Mouse (Mus musculus): ENCODE data around the gene Mgat3. TPM values are rescaled to one million over a fixed set of nuclear protein-coding genes. Genes with fewer than 3 reads are reported as not detected.

Gene Mgat3
- total RNA-seq (2021) = 100 to 1,000 TPM; 119 to 121 TPM

DNA sequence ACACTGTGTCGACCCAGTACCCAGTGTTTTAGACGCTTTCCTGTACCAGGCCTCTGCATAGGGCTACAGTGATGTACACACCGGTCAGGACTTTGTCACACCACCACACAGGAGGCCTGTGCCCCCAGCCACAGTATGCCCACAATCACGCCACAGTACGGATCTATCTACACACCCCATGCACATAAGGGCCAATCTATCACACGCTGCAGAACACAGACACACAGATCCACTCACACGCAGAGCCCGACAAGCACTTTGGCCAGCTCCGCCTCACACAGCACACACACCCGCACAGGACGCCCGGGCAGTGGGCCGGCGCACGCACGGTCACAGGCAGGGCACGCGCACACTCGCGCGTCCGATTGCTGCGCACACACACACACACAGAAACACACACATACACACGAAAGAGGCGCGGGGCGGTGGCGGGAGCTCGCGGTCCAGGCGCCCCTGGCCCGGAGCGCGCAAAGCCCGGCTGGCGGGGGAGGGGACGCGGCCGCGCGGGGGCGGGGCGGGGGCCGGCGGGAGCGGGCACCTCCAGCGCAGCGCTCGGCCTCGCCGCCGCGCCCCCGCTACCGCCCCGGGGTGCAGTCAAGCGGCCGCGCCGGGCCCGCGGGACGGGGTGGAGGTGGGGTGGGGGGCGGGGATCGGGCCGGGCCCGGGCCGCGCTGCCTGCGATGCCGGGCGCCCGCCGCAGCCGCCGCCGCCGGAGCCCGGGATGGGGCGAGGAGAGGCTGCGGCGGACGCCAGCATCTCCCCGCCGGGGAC is at the start of gene Mgat3:
Gene Mgat3 (plus strand): TSS at position 721 of the 771 bp plus-strand sequence.
- peak; percentile 60 to 62 for DNase-seq (ENCODE audit: low spot score in 2 of 2)
- intact Hi-C loops (cut with DNase I) = loop anchor here (1.0 kb wide), 1 partner anchor 35 kb away; no protein-coding TSS in a partner anchor

- intact Hi-C loops (cut with DNase I) = no loop called here
Observed at GRCm38 (mm10) chr15:80124651-80125050, 48.9 kb upstream of the Mgat3 start.

GRCm38 (mm10) chr15:80127191-80127590 is 46.3 kb upstream of the Mgat3 start:
- DNase-seq (ENCODE audit: low spot score in 2 of 2) = peak in 1 of 2 experiments; percentile 50
- intact Hi-C loops (cut with DNase I) = no loop called here

More at GRCm38 (mm10) chr15:80124651-80125050, 48.9 kb upstream of the Mgat3 start:
- DNase-seq (ENCODE audit: low spot score in 2 of 2) = no peak

GRCm38 (mm10) chr15:80129982-80130381 is 43.5 kb upstream of the Mgat3 start:
- intact Hi-C loops (cut with DNase I) = loop anchor here (5.0 kb wide), 1 partner anchor 102 kb away; the partner anchor contains the start of gene Mief1
- DNase-seq (ENCODE audit: low spot score in 2 of 2) = no peak

GRCm38 (mm10) chr15:80130689-80131088 is 42.8 kb upstream of the Mgat3 start:
- intact Hi-C loops (cut with DNase I) = loop anchor here (5.0 kb wide), 1 partner anchor 102 kb away; the partner anchor contains the start of gene Mief1
- no peak for DNase-seq (ENCODE audit: low spot score in 2 of 2)

DNA sequence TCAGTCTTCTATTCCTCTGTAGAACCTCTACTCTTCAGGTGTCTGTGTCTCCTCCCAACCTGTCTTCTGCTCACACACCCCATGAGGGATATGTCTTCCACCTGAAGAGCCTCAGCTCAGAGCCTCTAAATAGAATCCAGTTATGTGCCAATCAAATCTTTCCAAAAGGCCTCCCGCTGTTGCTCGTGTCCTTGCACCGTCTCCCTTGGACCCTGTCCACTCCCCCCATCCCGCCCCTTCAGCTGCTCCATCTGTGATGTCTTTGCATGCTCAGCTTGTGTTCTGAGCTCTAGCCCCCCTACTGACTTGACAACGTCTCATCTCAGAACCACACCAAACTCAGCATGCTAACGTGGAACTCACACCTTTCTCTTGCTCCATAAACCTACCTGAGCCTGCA is 42.1 kb upstream of the Mgat3 start:
- intact Hi-C loops (cut with DNase I) = loop anchor here (5.0 kb wide), 1 partner anchor 101 kb away; the partner anchor contains the start of gene Mief1

DNA sequence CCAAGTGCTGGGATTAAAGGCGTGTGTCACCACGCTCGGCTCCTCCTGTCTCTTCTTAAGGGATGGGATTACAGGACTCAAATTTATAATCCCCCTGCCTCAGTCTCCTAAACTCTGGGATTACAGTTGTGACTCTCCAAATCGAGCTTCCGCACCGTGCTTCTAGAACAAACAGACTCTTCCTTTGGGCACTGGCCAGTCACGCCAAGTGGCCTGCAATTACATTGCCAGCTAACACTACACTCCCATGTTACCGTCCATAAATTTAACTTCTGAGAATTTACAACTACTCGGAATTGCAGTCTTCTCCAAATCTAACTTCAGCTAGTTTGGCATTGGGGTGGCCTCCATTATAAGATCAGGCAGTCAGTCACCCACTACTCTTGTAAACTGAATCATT is 41.1 kb upstream of the Mgat3 start:
- intact Hi-C loops (cut with DNase I) = loop anchor here (2.0 to 5.0 kb wide), 2 partner anchors 42 to 100 kb away; partner anchors contain the start of genes Mief1, Rpl3 and Syngr1
- no peak for DNase-seq (ENCODE audit: low spot score in 2 of 2)

More for the DNA sequence above, 42.1 kb upstream of the Mgat3 start:
- DNase-seq (ENCODE audit: low spot score in 2 of 2) = no peak

- DNase-seq (ENCODE audit: low spot score in 2 of 2) = peak; percentile 93
- intact Hi-C loops (cut with DNase I) = loop anchor here (2.0 to 5.0 kb wide), 2 partner anchors 42 to 99 kb away; partner anchors contain the start of genes Mief1, Rpl3 and Syngr1
Observed at GRCm38 (mm10) chr15:80132993-80133586, 40.4 kb upstream of the Mgat3 start, which contains the start of gene Tab1. Gene Tab1, plus strand, starts transcription at chr15:80133127.

GRCm38 (mm10) chr15:80133682-80134449 is 39.7 kb upstream of the Mgat3 start:
- peak in 1 of 2 experiments; percentile 19 for DNase-seq (ENCODE audit: low spot score in 2 of 2)
- intact Hi-C loops (cut with DNase I) = loop anchor here (2.0 to 5.0 kb wide), 2 partner anchors 43 to 98 kb away; partner anchors contain the start of genes Mief1, Rpl3 and Syngr1

DNA sequence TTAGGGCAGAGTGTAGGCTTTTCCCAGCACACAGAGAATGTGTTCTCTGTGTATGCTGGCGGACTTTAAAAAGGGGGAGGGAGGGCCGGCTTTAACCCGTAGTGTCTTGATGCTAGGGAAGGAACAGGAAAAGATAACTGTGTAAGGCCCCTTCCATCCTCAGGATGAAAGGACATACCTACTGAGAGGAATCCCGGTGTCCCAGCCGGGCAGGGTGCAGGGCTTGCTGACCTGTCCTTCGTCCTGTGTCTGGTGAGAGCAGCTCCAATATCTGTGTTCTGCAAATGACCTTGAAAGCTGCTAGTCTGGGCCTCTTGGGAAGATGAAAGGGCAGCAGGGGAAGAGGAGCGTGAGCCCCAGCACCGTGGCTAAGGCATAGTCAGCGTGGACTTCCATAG is 39.1 kb upstream of the Mgat3 start:
- DNase-seq (ENCODE audit: low spot score in 2 of 2) = no peak
- intact Hi-C loops (cut with DNase I) = loop anchor here (5.0 kb wide), 1 partner anchor 98 kb away; the partner anchor contains the start of gene Mief1

- DNase-seq (ENCODE audit: low spot score in 2 of 2) = no peak
- intact Hi-C loops (cut with DNase I) = no loop called here
Observed at GRCm38 (mm10) chr15:80135499-80135898, 38.0 kb upstream of the Mgat3 start.

DNA sequence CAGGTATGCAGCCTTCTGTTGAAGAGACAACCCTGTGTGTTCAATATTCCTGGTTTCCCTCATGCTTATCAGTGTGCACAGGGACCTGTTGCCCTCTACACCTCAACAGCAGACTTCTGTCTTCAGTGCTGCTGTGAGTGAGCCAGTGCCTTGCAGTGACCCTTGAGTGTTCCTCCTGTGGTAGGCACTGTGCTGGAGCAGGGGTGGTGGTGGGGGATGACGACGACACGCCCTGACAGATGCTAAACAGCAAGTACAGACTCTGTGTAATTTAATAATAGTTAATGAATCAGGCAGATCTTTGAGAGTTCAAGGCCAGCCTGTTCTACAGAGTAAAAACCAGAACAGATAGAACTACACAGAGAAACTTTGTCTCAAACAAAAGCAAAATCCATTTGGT is 36.9 kb upstream of the Mgat3 start:
- DNase-seq (ENCODE audit: low spot score in 2 of 2) = no peak
- intact Hi-C loops (cut with DNase I) = no loop called here

- DNase-seq (ENCODE audit: low spot score in 2 of 2) = peak; percentile 68 to 95
- intact Hi-C loops (cut with DNase I) = loop anchor here (1.0 kb wide), 1 partner anchor 35 kb away; the partner anchor contains the start of gene Mgat3
Observed at GRCm38 (mm10) chr15:80137945-80138791, 35.4 kb upstream of the Mgat3 start.

DNA sequence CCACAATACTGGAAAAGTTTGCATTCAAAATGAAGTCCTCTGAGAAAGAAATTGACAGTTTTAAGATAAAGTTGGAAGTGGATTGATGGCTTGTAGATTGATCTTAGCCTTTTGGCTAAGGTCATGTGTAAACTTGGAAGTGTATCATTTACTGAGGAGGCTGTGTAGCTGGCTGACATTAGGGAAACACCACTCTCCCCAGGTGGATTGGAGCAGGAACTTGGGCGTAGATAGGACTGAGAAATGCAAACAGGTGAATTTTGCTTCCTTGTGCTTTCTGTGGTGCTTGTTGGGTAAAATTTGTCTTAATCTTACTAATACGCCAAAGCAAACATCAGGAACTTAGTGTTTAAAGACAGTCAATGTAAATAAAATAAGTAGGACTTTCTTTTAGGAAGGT is 33.2 kb upstream of the Mgat3 start:
- intact Hi-C loops (cut with DNase I) = no loop called here
- DNase-seq (ENCODE audit: low spot score in 2 of 2) = no peak

DNA sequence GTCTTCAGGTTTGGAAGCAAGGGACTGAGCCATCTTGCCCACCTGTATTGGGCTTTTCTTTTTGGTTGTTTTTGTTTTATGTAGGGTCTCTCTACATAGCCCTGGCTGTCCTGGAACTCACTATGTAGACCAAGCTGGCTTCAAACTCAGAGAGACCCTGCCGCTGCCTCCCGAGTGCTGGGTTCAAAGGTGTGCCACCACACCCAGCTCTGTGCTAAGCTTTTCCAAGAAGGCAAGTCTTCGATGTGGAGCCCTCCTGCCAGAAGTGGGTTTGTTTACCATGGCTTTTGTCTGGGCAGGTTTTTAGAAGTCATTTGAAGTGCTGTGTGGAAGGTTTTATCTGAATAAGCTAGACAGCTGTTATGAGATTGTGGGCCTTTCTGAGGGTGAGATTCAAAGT is 32.6 kb upstream of the Mgat3 start:
- intact Hi-C loops (cut with DNase I) = no loop called here
- DNase-seq (ENCODE audit: low spot score in 2 of 2) = no peak

- intact Hi-C loops (cut with DNase I) = no loop called here
Observed at GRCm38 (mm10) chr15:80142130-80142529, 31.4 kb upstream of the Mgat3 start.

DNA sequence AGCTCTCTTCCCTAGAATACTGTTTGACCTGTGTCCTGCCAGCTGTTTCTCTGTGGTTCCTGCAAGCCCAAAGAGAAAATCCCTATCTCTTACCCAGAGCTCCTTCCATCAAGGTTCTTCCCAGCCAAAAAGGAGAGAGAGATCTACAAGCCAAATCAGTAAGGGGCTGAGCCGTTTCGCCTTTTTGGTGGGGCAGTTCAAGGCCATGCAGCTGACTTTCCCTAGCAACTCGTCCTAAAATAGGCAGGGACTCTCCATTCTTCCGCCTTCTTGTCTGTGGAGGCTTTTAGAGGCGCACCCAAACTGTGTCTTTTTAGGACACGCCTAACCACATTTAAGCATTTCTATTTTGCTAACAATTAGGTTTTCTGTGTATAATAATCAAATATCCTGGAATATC is 29.8 kb upstream of the Mgat3 start:
- DNase-seq (ENCODE audit: low spot score in 2 of 2) = no peak
- intact Hi-C loops (cut with DNase I) = no loop called here

More at GRCm38 (mm10) chr15:80142130-80142529, 31.4 kb upstream of the Mgat3 start:
- no peak for DNase-seq (ENCODE audit: low spot score in 2 of 2)

DNA sequence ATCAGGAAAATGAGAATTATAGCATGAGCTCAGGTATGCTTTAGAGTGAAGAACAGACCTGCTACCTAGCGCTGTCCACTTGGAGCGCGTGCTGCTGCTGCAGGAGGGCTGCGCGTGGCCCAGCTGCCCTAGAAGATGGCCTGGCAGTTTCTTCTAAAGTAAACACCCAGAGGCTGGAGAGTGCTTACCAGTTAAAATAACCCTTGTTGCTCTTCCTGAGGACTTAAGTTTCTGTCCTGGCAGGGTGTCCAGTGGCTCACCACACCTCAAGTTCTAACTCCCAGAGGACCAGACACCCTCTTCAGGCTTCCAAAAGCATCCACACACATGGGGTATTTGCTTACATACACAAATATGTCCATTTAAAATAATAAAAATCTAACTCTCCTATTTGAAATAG is 28.1 kb upstream of the Mgat3 start:
- no peak for DNase-seq (ENCODE audit: low spot score in 2 of 2)
- intact Hi-C loops (cut with DNase I) = no loop called here

GRCm38 (mm10) chr15:80146153-80146552 is 27.4 kb upstream of the Mgat3 start:
- intact Hi-C loops (cut with DNase I) = no loop called here
- no peak for DNase-seq (ENCODE audit: low spot score in 2 of 2)

Measured in left cerebral cortex, postnatal 25 days (tissue).